Mouse (Mus musculus) neural tube, embryonic 12.5 days (tissue): ENCODE measurements around the gene Ptbp1. TPM values are rescaled to one million over a fixed set of nuclear protein-coding genes. Genes with fewer than 3 reads are reported as not detected.

ENCODE experiments used
- ATAC-seq: fragments of 200-750 bp; cut with Nextera tagmentation; 2 replicates; pipeline ENCODE4 v1.8.0; 2017; ENCODE audit warnings: low read depth, mild to moderate bottlenecking, moderate TSS enrichment, moderate library complexity; ENCODE audit not compliant: low FRiP score
- H3K27ac ChIP-seq: fragments of 300-500 bp; sonication (generic); 2 replicates; pipeline ENCODE4 v1.5.1; 2016
- H3K27me3 ChIP-seq: fragments of 300-500 bp; sonication (generic); replicated peaks from 2 replicates; pipeline ENCODE4 v1.6.1; 2016; ENCODE audit warnings: mild to moderate bottlenecking
- H3K36me3 ChIP-seq: fragments of 300-500 bp; sonication (generic); 2 replicates; pipeline ENCODE4 v1.6.1; 2016; ENCODE audit warnings: mild to moderate bottlenecking
- H3K4me1 ChIP-seq: fragments of 300-500 bp; sonication (generic); 2 replicates; pipeline ENCODE4 v1.6.1; 2016
- H3K4me2 ChIP-seq: fragments of 300-500 bp; sonication (generic); replicated peaks from 2 replicates; pipeline ENCODE4 v1.6.1; 2016; ENCODE audit warnings: mild to moderate bottlenecking
- H3K4me3 ChIP-seq: fragments of 300-500 bp; sonication (generic); 2 replicates; pipeline ENCODE4 v1.5.1; 2016
- H3K9ac ChIP-seq: fragments of 300-500 bp; sonication (generic); 2 replicates; pipeline ENCODE4 v1.6.1; 2016; ENCODE audit warnings: mild to moderate bottlenecking
- H3K9me3 ChIP-seq: fragments of 300-500 bp; sonication (generic); 2 replicates; pipeline ENCODE4 v1.6.1; 2016; ENCODE audit warnings: mild to moderate bottlenecking
- WGBS: fragments of 180-500 bp; shearing (Covaris S2); methylation state at CpG from one replicate; pipeline ENCODE4 v1.1.7; 2016; 5-methylcytosine and 5-hydroxymethylcytosine counted together
- polyA plus RNA-seq: library from polyadenylated mRNA; unstranded; fragments of >200 nt; fragmentation: Nextera tagmentation; extraction: Ambion mirVana; gene quantifications from 2 replicates; pipeline ENCODE4 v1.2.1, GENCODE M21; 2016

The Ptbp1 gene
- polyA plus RNA-seq, 1 experiment from 2014 or later, result 189 TPM

DNA sequence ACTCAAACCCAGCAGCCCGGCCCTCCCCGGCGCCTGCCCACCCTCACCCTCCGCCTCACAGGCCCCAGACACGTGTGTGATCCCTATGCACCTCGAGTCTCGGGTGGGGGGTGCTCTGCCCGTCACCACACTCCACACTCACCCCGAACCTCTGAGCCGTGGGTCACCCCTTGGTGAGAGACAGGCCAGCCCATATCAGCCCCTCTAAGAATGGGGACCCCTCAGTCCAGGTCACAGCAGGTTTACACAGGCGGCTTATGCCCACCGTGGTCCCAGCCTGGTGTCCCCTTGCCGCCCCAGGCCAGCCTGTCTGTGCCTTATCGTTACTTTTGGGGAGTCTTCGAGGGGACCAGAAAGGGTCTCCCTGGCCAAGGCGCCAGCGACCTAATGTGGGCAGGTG lies 34.6 kb upstream of the Ptbp1 start:
- H3K27ac ChIP-seq, result no peak overlapping the region
- H3K4me3 ChIP-seq, result no peak overlapping the region
- H3K27me3 ChIP-seq, result no peaks in the 10 kb centered on the region
- no peak for ATAC-seq
- H3K9me3 ChIP-seq, result no peaks in the 10 kb centered on the region
- peaks cover 55% of the 10 kb centered on the region for H3K36me3 ChIP-seq
- 92% methylated on average over 17 of the region's 17 CpGs for WGBS
- no peak overlapping the region for H3K4me2 ChIP-seq
- H3K9ac ChIP-seq, result peak overlapping the region; percentile 26; the same call in 1 of the 2 replicates
- peaks cover 12% of the 10 kb centered on the region; the same call in 1 of the 2 replicates for H3K4me1 ChIP-seq

- H3K27ac ChIP-seq, result no peak overlapping the region
- no peak overlapping the region for H3K9ac ChIP-seq
- no peak overlapping the region for H3K4me2 ChIP-seq
- H3K36me3 ChIP-seq, result peaks cover 51% of the 10 kb centered on the region
- peaks cover 12% of the 10 kb centered on the region; the same call in 1 of the 2 replicates for H3K4me1 ChIP-seq
- no peaks in the 10 kb centered on the region for H3K27me3 ChIP-seq
- ATAC-seq, result no peak
- H3K4me3 ChIP-seq, result no peak overlapping the region
- WGBS, result 85% methylated on average over 8 of the region's 8 CpGs
- no peaks in the 10 kb centered on the region for H3K9me3 ChIP-seq
Observed at GRCm38 (mm10) chr10:79820277-79820676, 34.0 kb upstream of the Ptbp1 start.

DNA sequence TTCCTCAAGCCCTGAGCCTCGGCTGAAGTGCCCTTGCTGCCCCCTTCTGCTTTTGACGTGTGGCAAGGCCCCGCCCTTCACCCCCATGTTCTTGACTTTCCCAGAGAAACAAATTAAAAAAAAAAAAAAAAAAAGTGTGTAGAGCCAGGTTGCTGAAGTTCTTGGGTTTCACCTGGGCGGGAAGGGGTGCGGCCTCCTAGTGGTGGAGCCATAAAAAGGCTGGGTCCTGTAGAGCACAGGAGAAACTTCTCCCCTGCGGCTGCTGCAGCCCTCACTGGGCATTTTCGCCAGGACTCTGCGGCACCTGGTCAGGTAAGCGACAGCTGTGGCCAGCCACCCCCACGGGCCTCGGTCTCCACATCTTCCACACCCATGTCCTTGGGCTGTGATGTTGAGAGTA lies 33.4 kb upstream of the Ptbp1 start, which contains the start of gene Misp:
Gene Misp (plus strand): TSS at position 208 of the 400 bp plus-strand sequence.
- WGBS, result 68% methylated on average over 11 of the region's 11 CpGs
- H3K36me3 ChIP-seq, result peaks cover 46% of the 10 kb centered on the region
- no peak for ATAC-seq

DNA sequence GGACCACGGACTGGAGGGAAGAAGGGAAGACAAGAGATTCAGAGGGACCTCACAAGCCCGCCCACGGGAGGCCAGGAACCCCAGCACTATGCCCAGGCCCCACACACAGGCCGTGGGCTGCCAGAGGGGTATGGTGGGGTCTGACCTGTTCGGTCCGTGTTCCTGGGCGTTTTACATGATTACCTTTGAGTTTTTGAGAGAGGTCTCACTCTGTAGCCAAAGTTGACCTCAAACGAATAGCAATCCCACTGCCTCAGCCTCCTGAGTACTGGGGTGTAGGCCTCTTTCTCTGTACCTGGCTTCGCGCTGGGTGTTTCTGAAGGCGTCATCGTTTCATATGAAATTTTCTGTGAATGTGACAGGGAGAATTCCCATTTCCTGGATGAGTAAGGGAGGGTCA lies 32.5 kb upstream of the Ptbp1 start:
- no peak overlapping the region for H3K4me2 ChIP-seq
- ATAC-seq, result no peak
- H3K36me3 ChIP-seq, result peaks cover 37% of the 10 kb centered on the region
- H3K4me3 ChIP-seq, result no peak overlapping the region
- peaks cover 12% of the 10 kb centered on the region; the same call in 1 of the 2 replicates for H3K4me1 ChIP-seq
- 89% methylated on average over 12 of the region's 12 CpGs for WGBS
- H3K9me3 ChIP-seq, result no peaks in the 10 kb centered on the region
- no peak overlapping the region for H3K27ac ChIP-seq
- H3K27me3 ChIP-seq, result no peaks in the 10 kb centered on the region
- no peak overlapping the region for H3K9ac ChIP-seq

More for the DNA sequence above, 33.4 kb upstream of the Ptbp1 start, which contains the start of gene Misp:
- no peak within 1 kb of the TSS for H3K9ac ChIP-seq
- peaks cover 12% of the 10 kb centered on the region; the same call in 1 of the 2 replicates for H3K4me1 ChIP-seq
- H3K4me2 ChIP-seq, result no peak within 1 kb of the TSS
- H3K9me3 ChIP-seq, result no peaks in the 10 kb centered on the region
- no peak within 1 kb of the TSS for H3K27ac ChIP-seq
- no peaks in the 10 kb centered on the region for H3K27me3 ChIP-seq
- no peak within 1 kb of the TSS for H3K4me3 ChIP-seq

DNA sequence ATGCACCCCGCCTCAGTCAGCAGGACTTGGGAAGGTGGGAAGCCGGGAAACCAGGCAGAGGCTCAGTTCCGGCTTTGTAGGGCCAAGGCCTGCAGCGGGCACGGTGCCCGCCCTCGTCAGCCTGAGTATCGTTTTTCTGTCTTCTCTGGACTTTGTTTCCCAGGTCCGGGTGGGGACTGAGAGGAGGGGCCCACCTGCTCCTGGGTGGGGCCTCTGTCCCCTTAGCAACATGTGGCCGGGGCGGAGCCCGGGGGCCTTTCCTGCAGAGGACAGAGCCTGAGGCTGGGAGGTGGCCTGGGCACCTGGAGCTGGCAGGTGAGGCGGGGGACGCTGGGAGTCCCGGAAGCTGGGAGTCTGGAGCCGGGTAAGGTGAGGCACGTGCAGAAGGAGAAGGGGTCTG lies 31.9 kb upstream of the Ptbp1 start:
- no peak overlapping the region for H3K9ac ChIP-seq
- H3K27ac ChIP-seq, result no peak overlapping the region
- peak overlapping the region; percentile 30; the same call in 1 of the 2 replicates for H3K4me2 ChIP-seq
- WGBS, result 33% methylated on average over 17 of the region's 17 CpGs
- peaks cover 34% of the 10 kb centered on the region for H3K36me3 ChIP-seq
- H3K4me1 ChIP-seq, result peaks cover 12% of the 10 kb centered on the region; the same call in 1 of the 2 replicates
- no peak for ATAC-seq
- H3K4me3 ChIP-seq, result no peak overlapping the region
- H3K27me3 ChIP-seq, result no peaks in the 10 kb centered on the region
- no peaks in the 10 kb centered on the region for H3K9me3 ChIP-seq

DNA sequence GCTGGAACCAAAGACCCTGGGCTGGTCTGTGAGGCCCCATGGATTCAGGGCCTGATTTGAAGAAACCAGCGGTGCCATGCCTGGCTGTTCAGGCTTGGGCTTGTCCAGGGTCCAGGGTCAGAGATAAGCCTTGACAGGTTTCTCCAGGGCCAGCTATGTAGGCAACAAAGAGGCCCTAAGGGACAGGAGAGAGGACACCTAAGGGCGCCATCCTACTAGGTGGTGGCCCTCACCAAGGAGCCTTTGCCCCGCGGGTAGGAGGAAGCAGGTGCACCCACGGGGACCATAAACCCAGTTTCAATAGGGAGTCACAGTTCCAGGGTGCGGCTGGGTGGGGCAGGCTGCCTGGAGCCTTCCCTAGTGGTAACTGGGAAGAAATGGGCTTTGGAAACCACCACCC lies 31.2 kb upstream of the Ptbp1 start:
- ATAC-seq, result no peak
- Histone ChIP-seq H3K27me3 (no peaks in the 10 kb centered on the region), H3K4me2 (no peak overlapping the region), H3K4me1 (peaks cover 12% of the 10 kb centered on the region; the same call in 1 of the 2 replicates), H3K4me3 (no peak overlapping the region), H3K9me3 (no peaks in the 10 kb centered on the region), H3K9ac (no peak overlapping the region), H3K36me3 (peaks cover 32% of the 10 kb centered on the region), H3K27ac (no peak overlapping the region)
- 68% methylated on average over 6 of the region's 6 CpGs for WGBS

GRCm38 (mm10) chr10:79824413-79824812 lies 29.8 kb upstream of the Ptbp1 start:
- WGBS, result 73% methylated on average over 6 of the region's 6 CpGs
- no peak overlapping the region for H3K27ac ChIP-seq

GRCm38 (mm10) chr10:79831583-79831982 lies 22.6 kb upstream of the Ptbp1 start:
- no peak for ATAC-seq
- WGBS, result 85% methylated on average over 3 of the region's 3 CpGs

More at GRCm38 (mm10) chr10:79824413-79824812, 29.8 kb upstream of the Ptbp1 start:
- ATAC-seq, result no peak
- no peak overlapping the region for H3K9ac ChIP-seq
- no peak overlapping the region for H3K4me3 ChIP-seq
- peaks cover 18% of the 10 kb centered on the region for H3K36me3 ChIP-seq
- H3K27me3 ChIP-seq, result no peaks in the 10 kb centered on the region
- H3K4me1 ChIP-seq, result peaks cover 12% of the 10 kb centered on the region; the same call in 1 of the 2 replicates
- no peak overlapping the region for H3K4me2 ChIP-seq
- H3K9me3 ChIP-seq, result no peaks in the 10 kb centered on the region

GRCm38 (mm10) chr10:79832026-79832785 lies 22.0 kb upstream of the Ptbp1 start:
- ATAC-seq, result no peak
- Histone ChIP-seq H3K9ac (0 out of 2 replicates have a peak overlapping the region, but pooled peaks have one; percentile 26), H3K4me1 (no peaks in the 10 kb centered on the region), H3K4me3 (no peak overlapping the region), H3K36me3 (no peaks in the 10 kb centered on the region), H3K9me3 (no peaks in the 10 kb centered on the region), H3K4me2 (no peak overlapping the region), H3K27me3 (no peaks in the 10 kb centered on the region), H3K27ac (no peak overlapping the region)
- WGBS, result 87% methylated on average over 7 of the region's 7 CpGs

More at GRCm38 (mm10) chr10:79831583-79831982, 22.6 kb upstream of the Ptbp1 start:
- Histone ChIP-seq H3K4me1 (no peaks in the 10 kb centered on the region), H3K4me2 (no peak overlapping the region), H3K36me3 (no peaks in the 10 kb centered on the region), H3K9ac (no peak overlapping the region), H3K9me3 (no peaks in the 10 kb centered on the region), H3K27me3 (no peaks in the 10 kb centered on the region), H3K27ac (no peak overlapping the region), H3K4me3 (no peak overlapping the region)

- Histone ChIP-seq H3K4me2 (no peak overlapping the region), H3K9ac (no peak overlapping the region), H3K27ac (no peak overlapping the region), H3K4me3 (no peak overlapping the region), H3K27me3 (no peaks in the 10 kb centered on the region), H3K9me3 (no peaks in the 10 kb centered on the region), H3K36me3 (no peaks in the 10 kb centered on the region), H3K4me1 (no peaks in the 10 kb centered on the region)
- ATAC-seq, result no peak
- WGBS, result 77% methylated on average over 9 of the region's 9 CpGs
Observed at GRCm38 (mm10) chr10:79832786-79833181, 21.4 kb upstream of the Ptbp1 start.

DNA sequence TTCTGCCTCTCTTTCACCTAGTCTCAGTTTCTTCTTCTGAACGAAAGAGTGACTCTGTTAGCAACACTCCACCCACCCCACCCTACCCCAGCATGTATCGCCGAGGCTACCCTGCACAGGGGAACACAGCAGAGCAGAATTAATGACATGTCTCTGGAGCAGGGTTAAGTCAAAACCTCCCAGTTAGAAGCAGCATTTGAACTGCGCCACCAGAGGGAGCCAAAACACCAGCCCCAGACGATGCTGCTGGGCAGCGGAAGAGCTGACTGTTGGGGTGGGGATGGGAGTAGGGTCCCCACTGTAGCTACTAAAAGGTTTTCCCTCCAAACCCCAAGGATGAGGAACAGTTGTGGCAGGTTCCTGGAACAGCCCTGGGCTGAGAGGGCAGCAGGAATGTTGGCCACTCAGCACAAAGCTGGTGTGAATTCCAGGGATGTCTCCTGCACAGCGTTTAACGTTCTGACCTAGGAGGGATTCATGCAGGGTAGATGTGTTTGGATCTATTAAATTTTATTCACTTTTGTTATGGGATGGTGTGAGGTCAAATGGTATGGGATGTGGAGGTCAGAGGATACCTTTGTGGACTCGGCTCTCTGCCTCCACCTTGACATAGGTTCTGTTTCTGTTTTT lies 19.3 kb upstream of the Ptbp1 start:
- Histone ChIP-seq H3K4me2 (no peak overlapping the region), H3K4me1 (no peaks in the 10 kb centered on the region), H3K9ac (no peak overlapping the region), H3K9me3 (no peaks in the 10 kb centered on the region), H3K27me3 (no peaks in the 10 kb centered on the region), H3K36me3 (no peaks in the 10 kb centered on the region), H3K4me3 (no peak overlapping the region), H3K27ac (no peak overlapping the region)
- 31% methylated on average over 9 of the region's 9 CpGs for WGBS
- peak; percentile 63; the same call in 1 of the 2 replicates for ATAC-seq

GRCm38 (mm10) chr10:79836918-79837317 lies 17.3 kb upstream of the Ptbp1 start:
- WGBS, result 96% methylated on average over 3 of the region's 3 CpGs
- Histone ChIP-seq H3K4me2 (no peak overlapping the region), H3K27me3 (no peaks in the 10 kb centered on the region), H3K9ac (no peak overlapping the region), H3K4me3 (no peak overlapping the region), H3K9me3 (no peaks in the 10 kb centered on the region), H3K4me1 (peaks cover 13% of the 10 kb centered on the region), H3K36me3 (no peaks in the 10 kb centered on the region), H3K27ac (no peak overlapping the region)
- no peak for ATAC-seq
